Mouse (Mus musculus) erythroblast, embryonic 14.5 days (primary cell): ENCODE measurements around the gene Rfwd3.

Experiments
- GATA1 ChIP-seq: IDR thresholded peaks from 2 replicates; pipeline ENCODE4 v1.6.1; 2012; ENCODE audit warnings: low read length, inconsistent platforms, mixed read lengths
- TAL1 ChIP-seq: IDR thresholded peaks from 3 replicates; pipeline ENCODE4 v1.6.1; 2012; ENCODE audit warnings: low read length, inconsistent platforms, mixed read lengths

GRCm38 (mm10) chr8:111337890-111338347 is 37.9 kb upstream of the Rfwd3 start, which contains the start of gene Mlkl:
- TF ChIP-seq GATA1 = no peak
- TF ChIP-seq TAL1 = no peak
